Mouse (Mus musculus): Measurements from ENCODE around the gene Tenm2. TPM values are rescaled to one million over a fixed set of nuclear protein-coding genes. Genes with fewer than 3 reads are reported as not detected.

Tenm2 gene
- total RNA-seq (2014; rRNA removed) (65.9 and 91.3 TPM in 2 replicates), polyA plus RNA-seq (2015; fragmentation: Nextera tagmentation; extraction: Ambion mirVana) (25.0 and 41.8 TPM in 2 replicates)

DNA sequence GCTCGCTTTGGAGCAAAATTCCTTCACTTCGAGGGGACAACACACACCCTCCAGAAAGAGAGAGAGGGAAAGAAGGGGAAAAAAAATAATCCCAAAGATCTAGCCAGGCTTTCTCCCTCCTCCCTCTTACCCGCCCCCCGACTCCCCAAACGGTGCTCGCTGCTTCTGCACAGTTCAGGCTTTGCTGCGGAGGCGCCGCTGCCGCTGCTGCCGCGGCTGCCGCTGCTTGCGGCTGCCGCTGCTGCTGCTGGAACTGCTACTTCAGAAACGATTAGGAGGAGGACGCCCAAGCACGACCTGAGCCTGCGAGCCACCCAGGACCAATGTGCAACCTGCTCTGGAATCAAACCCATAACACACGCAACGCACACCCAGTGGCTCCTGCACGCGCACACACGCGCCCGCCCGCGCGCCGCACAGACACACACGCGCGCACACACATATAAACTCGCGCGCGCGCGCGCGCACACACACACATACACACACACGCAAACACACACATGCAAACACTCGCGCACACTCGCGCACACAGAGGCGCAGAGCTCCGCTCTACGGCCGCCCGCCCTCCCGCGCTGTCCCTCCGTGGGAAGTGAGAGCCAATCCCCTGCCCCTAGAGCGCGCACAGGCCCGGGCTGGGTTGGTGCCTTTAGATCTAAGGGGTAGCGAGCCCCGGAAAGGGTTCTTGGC lies at the start of gene Tenm2:
Gene Tenm2 (minus strand): TSS at position 51 of the 687 bp plus-strand sequence.
- no peaks in the 10 kb centered on the region for H3K36me3 ChIP-seq (ENCODE audit: insufficient read depth)
- peak; percentile 92 for DNase-seq
- H3K4me2 ChIP-seq (ENCODE audit: low read depth): peak within 1 kb of the TSS; percentile 95
- peak within 1 kb of the TSS; percentile 84 for H3K9ac ChIP-seq
- peak; percentile 3; the same call in 1 of the 2 replicates for TF ChIP-seq CTCF (IDR thresholded peaks at IDR 0.05; ENCODE audit: low read depth)
- H3K27ac ChIP-seq (ENCODE audit: low read depth, low read length): peak within 1 kb of the TSS; percentile 97
- no peaks in the 10 kb centered on the region for H3K9me3 ChIP-seq (ENCODE audit: low read length)
- peak; percentile 90 for ATAC-seq
- WGBS: 5% methylated on average over 58 of the region's 59 CpGs
- H3K4me3 ChIP-seq (ENCODE audit: low read depth, low read length): peak within 1 kb of the TSS; percentile 58
- H3K27me3 ChIP-seq (ENCODE audit: insufficient read depth, low read length): no peaks in the 10 kb centered on the region
- H3K4me1 ChIP-seq (ENCODE audit: insufficient read depth): peaks cover 12% of the 10 kb centered on the region

DNA sequence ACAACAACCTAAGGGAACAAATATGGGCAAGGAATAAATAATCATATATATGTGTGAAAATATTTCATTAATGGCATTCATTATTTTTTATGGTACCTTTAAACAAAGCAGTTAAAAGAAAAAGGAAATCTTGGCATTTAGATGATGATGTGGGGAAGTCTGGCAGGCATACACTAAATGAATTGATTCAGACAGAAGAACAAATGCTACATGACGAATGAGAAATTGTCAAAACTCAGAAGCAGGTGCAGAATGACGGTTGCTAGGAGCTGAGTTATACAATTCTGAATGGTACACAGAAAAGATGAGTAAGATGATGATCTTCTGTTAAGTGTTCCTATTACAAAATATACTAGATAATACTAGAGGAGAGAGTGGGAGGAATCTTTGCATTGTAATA lies 49.4 kb upstream of the Tenm2 start:
- WGBS: 39% methylated on average over 2 of the region's 2 CpGs
- Histone ChIP-seq H3K9me3 (ENCODE audit: low read length) (no peaks in the 10 kb centered on the region), H3K36me3 (ENCODE audit: insufficient read depth) (no peaks in the 10 kb centered on the region), H3K27me3 (ENCODE audit: insufficient read depth, low read length) (no peaks in the 10 kb centered on the region), H3K4me2 (ENCODE audit: low read depth) (no peak overlapping the region), H3K4me3 (ENCODE audit: low read depth, low read length) (no peak overlapping the region), H3K4me1 (ENCODE audit: insufficient read depth) (no peaks in the 10 kb centered on the region), H3K27ac (ENCODE audit: low read depth, low read length) (no peak overlapping the region), H3K9ac (no peak overlapping the region)
- no peak for TF ChIP-seq CTCF (IDR thresholded peaks at IDR 0.05; ENCODE audit: low read depth)
- no peak for ATAC-seq
- peak; percentile 29 for DNase-seq

DNA sequence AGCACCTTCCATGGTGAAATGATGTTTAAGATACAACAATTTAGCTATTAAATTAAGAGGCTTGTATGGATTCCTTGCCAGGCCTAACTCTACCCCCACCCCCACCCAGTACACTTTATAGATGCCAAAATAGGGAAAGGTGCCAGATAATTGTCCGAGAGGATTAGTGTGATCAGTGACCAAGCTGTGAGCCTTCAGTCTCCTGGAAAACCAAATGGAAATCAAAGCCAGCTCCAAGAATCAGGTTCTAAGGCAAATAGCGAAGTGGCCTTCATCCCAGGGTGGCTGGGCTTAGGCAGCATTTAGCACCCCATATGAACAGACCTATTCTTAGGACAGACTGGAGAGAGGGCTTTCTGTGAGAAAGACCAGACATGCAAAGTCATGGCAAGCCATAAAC lies 13.0 kb upstream of the Tenm2 start:
- no peak for DNase-seq
- no peaks in the 10 kb centered on the region for H3K36me3 ChIP-seq (ENCODE audit: insufficient read depth)
- WGBS: 66% methylated on average over 2 of the region's 2 CpGs
- no peaks in the 10 kb centered on the region for H3K4me1 ChIP-seq (ENCODE audit: insufficient read depth)
- no peak for TF ChIP-seq CTCF (IDR thresholded peaks at IDR 0.05; ENCODE audit: low read depth)
- H3K4me3 ChIP-seq (ENCODE audit: low read depth, low read length): no peak overlapping the region
- ATAC-seq: no peak
- no peak overlapping the region for H3K4me2 ChIP-seq (ENCODE audit: low read depth)
- H3K9me3 ChIP-seq (ENCODE audit: low read length): no peaks in the 10 kb centered on the region
- H3K27ac ChIP-seq (ENCODE audit: low read depth, low read length): no peak overlapping the region
- H3K9ac ChIP-seq: no peak overlapping the region
- no peaks in the 10 kb centered on the region for H3K27me3 ChIP-seq (ENCODE audit: insufficient read depth, low read length)

DNA sequence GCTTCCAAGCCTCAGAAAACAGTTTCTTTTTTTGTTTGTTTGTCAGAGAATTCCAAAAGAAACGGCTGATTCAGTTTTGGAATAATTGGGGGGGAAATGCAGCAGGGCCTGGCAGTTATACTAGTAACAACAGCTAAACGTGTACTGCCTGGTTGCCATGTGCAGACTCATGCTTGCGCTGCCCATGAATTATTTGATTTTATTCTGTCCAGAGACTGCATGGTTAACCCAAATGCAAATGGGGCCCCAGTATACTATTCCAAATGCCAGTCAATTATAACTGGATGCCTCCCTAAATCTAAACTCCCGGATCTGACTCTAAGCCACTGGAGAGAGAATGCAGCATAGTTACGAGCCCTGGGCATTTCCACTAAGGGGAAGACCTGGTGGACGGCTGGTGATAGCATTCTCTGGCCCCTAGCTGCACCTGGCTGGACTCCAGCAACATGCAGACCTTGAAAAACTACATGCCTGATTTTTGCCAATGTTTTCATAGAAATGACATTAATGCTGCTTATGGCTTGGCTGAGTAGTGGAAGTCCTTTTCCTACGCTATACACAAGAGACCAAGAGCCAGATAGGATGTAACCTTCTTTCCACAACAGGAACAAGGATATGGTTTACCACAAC lies 1.4 kb upstream of the Tenm2 start:
- no peaks in the 10 kb centered on the region for H3K9me3 ChIP-seq (ENCODE audit: low read length)
- ATAC-seq: peak; percentile 37
- no peak for DNase-seq
- H3K4me1 ChIP-seq (ENCODE audit: insufficient read depth): peaks cover 12% of the 10 kb centered on the region; the same call in 1 of the 2 replicates
- H3K4me2 ChIP-seq (ENCODE audit: low read depth): peak overlapping the region; percentile 95
- no peak for TF ChIP-seq CTCF (IDR thresholded peaks at IDR 0.05; ENCODE audit: low read depth)
- peak overlapping the region; percentile 58 for H3K4me3 ChIP-seq (ENCODE audit: low read depth, low read length)
- no peaks in the 10 kb centered on the region for H3K36me3 ChIP-seq (ENCODE audit: insufficient read depth)
- WGBS: 11% methylated on average over 7 of the region's 7 CpGs
- peak overlapping the region; percentile 84 for H3K9ac ChIP-seq
- H3K27ac ChIP-seq (ENCODE audit: low read depth, low read length): peak overlapping the region; percentile 97
- H3K27me3 ChIP-seq (ENCODE audit: insufficient read depth, low read length): no peaks in the 10 kb centered on the region

DNA sequence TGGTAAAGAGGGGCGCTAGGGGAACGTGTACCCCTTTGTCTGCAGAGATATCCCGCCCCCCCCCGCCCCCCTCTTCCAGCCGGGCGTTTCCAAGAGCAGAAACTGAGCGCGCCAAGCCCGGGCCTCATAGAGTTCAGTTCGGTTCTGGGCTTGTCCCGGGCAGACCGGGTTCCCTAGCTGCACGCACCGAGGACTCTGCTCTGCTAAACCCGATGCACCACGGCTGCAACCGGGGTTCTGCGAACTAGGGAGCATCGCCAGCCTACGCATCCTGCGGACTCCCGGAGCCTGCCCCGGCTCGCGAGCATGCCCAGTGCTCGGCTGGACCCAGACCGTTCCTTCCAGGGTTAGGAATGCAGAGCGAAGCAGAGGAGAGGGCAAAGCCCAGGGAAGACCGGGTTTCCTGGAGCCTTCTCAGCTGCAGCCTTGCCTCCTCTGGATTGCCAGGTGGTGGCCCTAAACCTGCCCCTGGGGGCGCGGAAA lies 878 bp upstream of the Tenm2 start:
- H3K9me3 ChIP-seq (ENCODE audit: low read length): no peaks in the 10 kb centered on the region
- 3% methylated on average over 30 of the region's 31 CpGs for WGBS
- TF ChIP-seq CTCF (IDR thresholded peaks at IDR 0.05; ENCODE audit: low read depth): no peak
- H3K4me2 ChIP-seq (ENCODE audit: low read depth): peak overlapping the region; percentile 95
- ATAC-seq (peak; percentile 77), DNase-seq (no peak)
- H3K4me1 ChIP-seq (ENCODE audit: insufficient read depth): peaks cover 12% of the 10 kb centered on the region; the same call in 1 of the 2 replicates
- H3K36me3 ChIP-seq (ENCODE audit: insufficient read depth): no peaks in the 10 kb centered on the region
- H3K4me3 ChIP-seq (ENCODE audit: low read depth, low read length): peak overlapping the region; percentile 58
- peak overlapping the region; percentile 84 for H3K9ac ChIP-seq
- H3K27ac ChIP-seq (ENCODE audit: low read depth, low read length): peak overlapping the region; percentile 97
- H3K27me3 ChIP-seq (ENCODE audit: insufficient read depth, low read length): no peaks in the 10 kb centered on the region

DNA sequence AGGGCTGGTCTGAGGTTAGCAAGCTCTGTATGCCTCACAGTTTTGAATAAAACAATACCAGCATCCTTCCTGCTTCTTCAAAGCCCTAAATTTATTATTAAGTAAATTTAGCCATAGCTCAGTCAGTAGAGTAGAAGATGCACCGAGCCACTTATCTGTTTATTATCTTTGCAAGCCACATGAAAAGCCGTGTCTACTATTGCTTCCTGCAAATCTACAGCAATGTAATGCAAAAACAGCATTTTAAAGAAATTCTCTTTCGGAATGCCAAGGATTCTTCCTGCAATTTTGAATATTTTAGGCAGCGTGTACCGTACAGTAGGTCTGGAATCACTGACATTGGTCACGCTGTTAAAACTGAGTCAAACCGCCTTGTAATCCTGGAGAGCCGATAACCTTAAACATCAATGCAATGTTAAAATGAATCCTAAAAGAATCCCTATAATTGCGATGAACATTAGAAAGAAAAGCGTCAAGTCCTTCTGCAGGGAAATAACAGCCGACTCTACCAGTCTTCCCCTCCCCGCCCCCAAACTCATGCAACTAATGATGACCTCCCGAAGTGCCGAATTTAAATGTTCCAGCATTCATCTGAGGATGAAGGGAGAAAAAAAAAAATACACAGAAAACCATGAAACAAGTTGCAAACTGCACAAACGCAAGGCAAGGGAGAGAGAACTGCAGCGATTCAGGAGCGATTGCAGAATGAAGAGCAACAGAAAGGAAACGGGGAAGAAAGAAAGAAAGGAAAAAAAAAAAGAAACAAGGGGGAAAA lies 556 bp downstream of the Tenm2 start:
- Histone ChIP-seq H3K4me1 (ENCODE audit: insufficient read depth) (peaks cover 12% of the 10 kb centered on the region), H3K9ac (peak overlapping the region; percentile 84), H3K27me3 (ENCODE audit: insufficient read depth, low read length) (no peaks in the 10 kb centered on the region), H3K36me3 (ENCODE audit: insufficient read depth) (no peaks in the 10 kb centered on the region), H3K4me2 (ENCODE audit: low read depth) (peak overlapping the region; percentile 95), H3K4me3 (ENCODE audit: low read depth, low read length) (peak overlapping the region; percentile 58), H3K27ac (ENCODE audit: low read depth, low read length) (peak overlapping the region; percentile 97), H3K9me3 (ENCODE audit: low read length) (no peaks in the 10 kb centered on the region)
- ATAC-seq (no peak), DNase-seq (peak; percentile 55)
- TF ChIP-seq CTCF (IDR thresholded peaks at IDR 0.05; ENCODE audit: low read depth): no peak
- 4% methylated on average over 18 of the region's 18 CpGs for WGBS
